Comparison of ENCODE assay signal across 16 mouse cellular contexts in the genomic region with DNA sequence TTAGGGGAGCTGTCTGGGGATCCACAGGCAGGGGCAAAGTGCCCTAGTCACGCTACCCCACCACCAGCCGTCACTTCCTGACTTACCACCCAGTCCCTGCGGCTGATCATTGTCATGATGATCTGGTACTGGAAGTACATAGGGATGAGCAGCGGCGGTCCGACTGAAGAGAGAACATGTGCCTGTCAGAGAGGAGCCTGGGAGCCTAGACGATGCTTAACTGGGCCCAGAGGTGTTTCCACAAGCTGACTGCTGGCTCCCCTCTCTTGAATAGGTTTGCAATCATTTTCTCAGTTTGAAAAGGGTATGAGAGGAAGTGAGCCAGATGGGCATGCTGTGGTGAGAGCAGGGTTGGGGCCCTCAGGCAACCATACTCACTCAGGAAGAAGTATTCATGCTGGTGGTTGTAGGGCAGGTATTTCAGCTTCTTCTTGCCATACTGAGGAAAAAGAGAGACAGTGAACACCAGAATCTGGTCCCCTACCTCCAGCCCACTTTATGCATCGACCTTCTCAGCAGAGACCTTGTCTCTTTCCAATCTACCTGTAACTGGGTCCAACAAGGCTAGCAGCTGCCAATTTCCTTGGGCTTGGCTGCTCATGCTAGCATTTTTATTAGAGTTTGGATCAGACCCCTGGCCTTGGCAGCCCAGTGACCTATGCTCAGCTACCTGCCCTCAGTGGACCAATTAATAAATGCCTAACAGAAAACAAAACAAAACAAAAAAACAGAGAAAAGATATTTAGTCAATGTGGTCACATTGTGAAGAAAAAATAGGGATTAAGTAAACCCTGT. TPM values are rescaled to one million over a fixed set of nuclear protein-coding genes. Genes with fewer than 3 reads are reported as not detected.
DNase-seq lines count a peak whose midpoint lies in the region; ATAC-seq and TF ChIP-seq lines count a peak whose summit lies in the region.
"Had no signal": no experiment of that assay in that cellular context is flagged by ENCODE, and none has a peak within 500 bp of the region (broad histone marks: within the 10 kb centered on the region; RNA-seq: fewer than 3 reads in every experiment).

No protein-coding gene starts in this region.

- H3K27me3 ChIP-seq in forebrain, embryonic 14.5 days (replicated peaks; ENCODE audit: control insufficient read depth, insufficient read depth, low read length): no peaks in the 10 kb centered on the region
- H3K27me3 ChIP-seq in forebrain, embryonic 10.5 days (ENCODE audit: poor library complexity, severe bottlenecking): no peaks in the 10 kb centered on the region
- H3K27me3 ChIP-seq: heart, embryonic 15.5 days; limb, embryonic 12.5 days had no signal

- DNase-seq in forebrain, embryonic 14.5 days (ENCODE audit: low spot score): no peak
- DNase-seq in forebrain, embryonic 10.5 days (ENCODE audit: extremely low spot score, low spot score): no peak
- no peak for DNase-seq in left cerebral cortex, adult 2 months (ENCODE audit: extremely low spot score in 1 of 2, low spot score in 2 of 2)
- no peak for DNase-seq in left cerebral cortex, adult 8-10 months (ENCODE audit: low spot score in 2 of 2)
- peak; percentile 63 for DNase-seq in thymus, postnatal 4 days
- DNase-seq in adipocyte (ENCODE audit: low spot score): no peak
- DNase-seq in gastrocnemius, adult 8-10 months (ENCODE audit: low spot score in 2 of 2): no peak
- DNase-seq: cerebellum, adult 18-20 months; gastrocnemius, postnatal 25 days; lung, embryonic 14.5 days had no signal

- TF ChIP-seq CTCF in left cerebral cortex, adult 2 months (IDR thresholded peaks at IDR 0.05): no peak

- H3K9ac ChIP-seq in forebrain, embryonic 14.5 days (ENCODE audit: low read length): 0 out of 2 replicates have a peak overlapping the region, but pooled peaks have one; percentile 13
- H3K9ac ChIP-seq: heart, embryonic 15.5 days; limb, embryonic 12.5 days; lung, embryonic 14.5 days had no signal

- intact Hi-C loops in left cerebral cortex, adult 2 months (cut with DNase I): loop anchor here (2.0 kb wide), 1 partner anchor 30 kb away; the partner anchor contains the start of gene Fads2

- H3K4me2 ChIP-seq in forebrain, embryonic 14.5 days (ENCODE audit: low read length): no peak overlapping the region
- H3K4me2 ChIP-seq: heart, embryonic 15.5 days; limb, embryonic 12.5 days; lung, embryonic 14.5 days had no signal

- peaks cover 3% of the 10 kb centered on the region for H3K4me1 ChIP-seq in forebrain, embryonic 14.5 days (ENCODE audit: control insufficient read depth, insufficient read depth, low read length)
- no peaks in the 10 kb centered on the region for H3K4me1 ChIP-seq in forebrain, embryonic 10.5 days
- H3K4me1 ChIP-seq: embryonic facial prominence, embryonic 10.5 days; heart, embryonic 15.5 days; limb, embryonic 12.5 days had no signal

- H3K27ac ChIP-seq in forebrain, embryonic 14.5 days (ENCODE audit: low read depth, low read length): peak overlapping the region; percentile 21; the same call in 1 of the 2 replicates
- no peak overlapping the region for H3K27ac ChIP-seq in forebrain, embryonic 10.5 days
- peak overlapping the region; percentile 15; the same call in 1 of the 2 replicates for H3K27ac ChIP-seq in left cerebral cortex, adult 2 months
- H3K27ac ChIP-seq: embryonic facial prominence, embryonic 10.5 days; heart, embryonic 15.5 days; limb, embryonic 12.5 days had no signal

- WGBS in forebrain, embryonic 14.5 days: 93% methylated on average over 8 of the region's 8 CpGs
- WGBS in forebrain, embryonic 10.5 days: 97% methylated on average over 8 of the region's 8 CpGs

- H3K9me3 ChIP-seq in forebrain, embryonic 14.5 days (replicated peaks; ENCODE audit: control insufficient read depth, low read length): no peaks in the 10 kb centered on the region
- no peaks in the 10 kb centered on the region; the same call in 1 of the 2 replicates for H3K9me3 ChIP-seq in forebrain, embryonic 10.5 days
- H3K9me3 ChIP-seq: G1E; heart, embryonic 15.5 days; limb, embryonic 12.5 days had no signal

- ATAC-seq in forebrain, embryonic 14.5 days: no peak
- ATAC-seq in megakaryocyte, adult 5-6 weeks (ENCODE audit: poor library complexity, severe bottlenecking): peak; percentile 38; the same call in 1 of the 2 replicates

- no peak overlapping the region for H3K4me3 ChIP-seq in forebrain, embryonic 14.5 days (ENCODE audit: low read depth, low read length)
- no peak overlapping the region for H3K4me3 ChIP-seq in forebrain, embryonic 10.5 days
- no peak overlapping the region for H3K4me3 ChIP-seq in left cerebral cortex, adult 2 months
- H3K4me3 ChIP-seq: embryonic facial prominence, embryonic 10.5 days; heart, embryonic 15.5 days; limb, embryonic 12.5 days; myocyte had no signal

- H3K36me3 ChIP-seq in forebrain, embryonic 14.5 days (ENCODE audit: control insufficient read depth, insufficient read depth, low read length): peaks cover 98% of the 10 kb centered on the region
- peaks cover 100% of the 10 kb centered on the region for H3K36me3 ChIP-seq in forebrain, embryonic 10.5 days (replicated peaks)

RNA-seq across cellular contexts. Expression of gene Fads3, which starts 29.0 kb away (rescaled TPM):
- 9.6 and 12.5 TPM in 2 replicates for polyA plus RNA-seq in forebrain, embryonic 14.5 days (2014; fragmentation: Nextera tagmentation; extraction: Ambion mirVana)
- polyA plus RNA-seq in forebrain, embryonic 10.5 days (2016; fragmentation: Nextera tagmentation; extraction: Ambion mirVana): 4.6 and 5.5 TPM in 2 replicates
- 10 to 100 TPM; 26.6 to 28.1 TPM for total RNA-seq in left cerebral cortex, adult 2 months (2021)
- 10 to 100 TPM; 25.9 to 28.5 (median 27.1) TPM for total RNA-seq in left cerebral cortex, adult 8-10 months (2022)
- total RNA-seq in megakaryocyte, adult 5-6 weeks (2015): 0.76 and 0.91 TPM in 2 replicates
- total RNA-seq in megakaryocyte, adult 5-6 weeks (2017): 1.8 and 1.9 TPM in 2 replicates
- 1 to 10 TPM; 1.5 to 4.9 (median 3.5) TPM for total RNA-seq in gastrocnemius, adult 8-10 months (2022)

RNA-seq across cellular contexts. Expression of gene Fads2, which starts 31.2 kb away (rescaled TPM):
- 71.1 and 71.5 TPM in 2 replicates for polyA plus RNA-seq in forebrain, embryonic 14.5 days (2014; fragmentation: Nextera tagmentation; extraction: Ambion mirVana)
- polyA plus RNA-seq in forebrain, embryonic 10.5 days (2016; fragmentation: Nextera tagmentation; extraction: Ambion mirVana): 188 and 201 TPM in 2 replicates
- total RNA-seq in left cerebral cortex, adult 2 months (2021): 100 to 1,000 TPM; 109 to 121 TPM
- total RNA-seq in left cerebral cortex, adult 8-10 months (2022): 100 to 1,000 TPM; 123 to 134 (median 128) TPM
- total RNA-seq in megakaryocyte, adult 5-6 weeks (2015): 3.0 and 7.6 TPM in 2 replicates
- total RNA-seq in megakaryocyte, adult 5-6 weeks (2017): 3.1 and 4.3 TPM in 2 replicates
- 1 to 10 TPM; 1.2 to 2.0 (median 1.5) TPM for total RNA-seq in gastrocnemius, adult 8-10 months (2022)

Comparison
In these comparisons a context has a peak if more than half of its experiments do, and no peak if none do; other contexts are left out.
1. RNA of gene Fads3, which starts 29.0 kb away (total RNA-seq): 26.6 to 28.1 TPM in left cerebral cortex, adult 2 months and 25.9 to 28.5 TPM in left cerebral cortex, adult 8-10 months; 1.5 to 4.9 TPM in gastrocnemius, adult 8-10 months and 0.76 to 1.9 TPM in megakaryocyte, adult 5-6 weeks; every median in the first group is over 4 times any median in the second.
2. RNA of gene Fads2, which starts 31.2 kb away (total RNA-seq): 123 to 134 TPM in left cerebral cortex, adult 8-10 months and 109 to 121 TPM in left cerebral cortex, adult 2 months; 3.0 to 7.6 TPM in megakaryocyte, adult 5-6 weeks and 1.2 to 2.0 TPM in gastrocnemius, adult 8-10 months; every median in the first group is over 10 times any median in the second.